Mouse (Mus musculus) liver, embryonic 15.5 days (tissue): Measurements from ENCODE around the gene S1pr2. TPM values are rescaled to one million over a fixed set of nuclear protein-coding genes. Genes with fewer than 3 reads are reported as not detected.
A peak's percentile ranks its signal among the peaks of the same experiment; 100 is the strongest.

Experiments used
- ATAC-seq: fragments of 200-750 bp; cut with Nextera tagmentation; 2 replicates; pipeline ENCODE4 v1.8.0; 2017; ENCODE audit warnings: moderate number of reproducible peaks, mild to moderate bottlenecking, moderate library complexity; ENCODE audit not compliant: insufficient read depth
- H3K27ac ChIP-seq: fragments of 300-500 bp; sonication (generic); replicated peaks from 2 replicates; pipeline ENCODE4 v1.5.1; 2015; ENCODE audit warnings: mild to moderate bottlenecking, inconsistent platforms
- H3K27me3 ChIP-seq: fragments of 300-500 bp; sonication (generic); 2 replicates; pipeline ENCODE4 v1.6.1; 2015; ENCODE audit warnings: mild to moderate bottlenecking, inconsistent platforms
- H3K36me3 ChIP-seq: fragments of 300-500 bp; sonication (generic); replicated peaks from 2 replicates; pipeline ENCODE4 v1.6.1; 2015; ENCODE audit warnings: moderate library complexity, mild to moderate bottlenecking, inconsistent platforms
- H3K4me1 ChIP-seq: fragments of 300-500 bp; sonication (generic); replicated peaks from 2 replicates; pipeline ENCODE4 v1.6.1; 2015; ENCODE audit warnings: inconsistent platforms
- H3K4me2 ChIP-seq: fragments of 300-500 bp; sonication (generic); 2 replicates; pipeline ENCODE4 v1.6.1; 2015; ENCODE audit warnings: moderate library complexity, mild to moderate bottlenecking, inconsistent platforms
- H3K4me3 ChIP-seq: fragments of 300-500 bp; sonication (generic); replicated peaks from 2 replicates; pipeline ENCODE4 v1.5.1; 2015; ENCODE audit warnings: mild to moderate bottlenecking, inconsistent platforms
- H3K9ac ChIP-seq: fragments of 300-500 bp; sonication (generic); 2 replicates; pipeline ENCODE4 v1.6.1; 2015; ENCODE audit warnings: moderate library complexity, mild to moderate bottlenecking, inconsistent platforms
- H3K9me3 ChIP-seq: fragments of 300-500 bp; sonication (generic); replicated peaks from 2 replicates; pipeline ENCODE4 v1.6.1; 2016; ENCODE audit warnings: inconsistent platforms
- WGBS: fragments of 180-500 bp; shearing (Covaris S2); methylation state at CpG from one replicate; pipeline ENCODE4 v1.1.7; 2015; ENCODE audit warnings: mixed read lengths; ENCODE audit not compliant: insufficient replicate concordance; 5-methylcytosine and 5-hydroxymethylcytosine counted together
- polyA plus RNA-seq: library from polyadenylated mRNA; unstranded; fragments of >200 nt; fragmentation: Nextera tagmentation; extraction: Ambion mirVana; gene quantifications from 2 replicates; pipeline ENCODE4 v1.2.1, GENCODE M21; 2015

S1pr2 gene
- polyA plus RNA-seq, 1 experiment from 2014 or later = 4.2 TPM

DNA sequence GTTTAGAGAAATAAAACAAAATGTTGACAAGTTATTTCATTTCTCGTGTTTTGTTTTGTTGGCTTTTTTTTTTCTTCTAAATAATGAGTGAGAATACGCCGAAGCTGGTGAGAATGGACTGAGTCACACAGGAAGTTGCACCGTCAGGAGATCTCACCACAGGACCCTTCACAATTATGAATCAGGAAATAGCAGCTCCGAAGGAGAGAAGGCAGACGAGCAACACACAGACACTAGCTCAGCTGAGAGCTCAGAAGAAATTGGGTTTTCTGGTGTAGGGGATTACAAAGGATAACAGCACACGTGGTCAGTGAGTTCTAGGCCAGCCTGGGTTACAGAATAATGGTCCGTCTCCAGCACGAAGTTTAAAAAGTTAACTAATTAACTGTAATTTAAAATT lies 15.0 kb downstream of the S1pr2 start:
- Histone ChIP-seq H3K27me3 (no peaks in the 10 kb centered on the region), H3K4me1 (peaks cover 22% of the 10 kb centered on the region), H3K9me3 (no peaks in the 10 kb centered on the region), H3K4me2 (no peak overlapping the region), H3K9ac (no peak overlapping the region), H3K4me3 (no peak overlapping the region), H3K27ac (no peak overlapping the region), H3K36me3 (0 out of 2 replicates have a peak, but pooled peaks cover 2% of the 10 kb centered on the region)
- ATAC-seq = no peak
- WGBS = 29% methylated on average over 9 of the region's 9 CpGs

GRCm38 (mm10) chr9:20959430-20959938 lies 17.1 kb downstream of the S1pr2 start, which contains the start of gene Dnmt1:
Dnmt1 (minus strand) TSS chr9:20959888.
- H3K4me1 ChIP-seq = 0 out of 2 replicates have a peak, but pooled peaks cover 4% of the 10 kb centered on the region
- no peaks in the 10 kb centered on the region for H3K27me3 ChIP-seq
- WGBS = 79% methylated on average over 2 of the region's 2 CpGs
- H3K36me3 ChIP-seq = no peaks in the 10 kb centered on the region
- no peak for ATAC-seq
- H3K4me3 ChIP-seq = no peak within 1 kb of the TSS
- H3K9me3 ChIP-seq = no peaks in the 10 kb centered on the region
- no peak within 1 kb of the TSS for H3K9ac ChIP-seq
- no peak within 1 kb of the TSS for H3K27ac ChIP-seq
- no peak within 1 kb of the TSS for H3K4me2 ChIP-seq

- 55% methylated on average over 3 of the region's 3 CpGs for WGBS
- ATAC-seq = no peak
- no peaks in the 10 kb centered on the region for H3K36me3 ChIP-seq
- no peak overlapping the region for H3K27ac ChIP-seq
- peaks cover 8% of the 10 kb centered on the region for H3K4me1 ChIP-seq
- no peaks in the 10 kb centered on the region for H3K27me3 ChIP-seq
- H3K9ac ChIP-seq = no peak overlapping the region
- no peaks in the 10 kb centered on the region for H3K9me3 ChIP-seq
- no peak overlapping the region for H3K4me3 ChIP-seq
- H3K4me2 ChIP-seq = no peak overlapping the region
Measured at GRCm38 (mm10) chr9:20956989-20957388, 19.6 kb downstream of the S1pr2 start.

GRCm38 (mm10) chr9:20952520-20953227 lies 23.9 kb downstream of the S1pr2 start:
- ATAC-seq = peak; percentile 93
- H3K4me1 ChIP-seq = peaks cover 50% of the 10 kb centered on the region
- H3K36me3 ChIP-seq = peaks cover 25% of the 10 kb centered on the region
- H3K4me3 ChIP-seq = peak overlapping the region; percentile 92
- peak overlapping the region; percentile 92 for H3K27ac ChIP-seq
- under 1% methylated on average over 51 of the region's 51 CpGs for whole genome bisulfite sequencing
- H3K27me3 ChIP-seq = no peaks in the 10 kb centered on the region
- peak overlapping the region; percentile 83 for H3K4me2 ChIP-seq
- H3K9me3 ChIP-seq = no peaks in the 10 kb centered on the region
- peak overlapping the region; percentile 90 for H3K9ac ChIP-seq

DNA sequence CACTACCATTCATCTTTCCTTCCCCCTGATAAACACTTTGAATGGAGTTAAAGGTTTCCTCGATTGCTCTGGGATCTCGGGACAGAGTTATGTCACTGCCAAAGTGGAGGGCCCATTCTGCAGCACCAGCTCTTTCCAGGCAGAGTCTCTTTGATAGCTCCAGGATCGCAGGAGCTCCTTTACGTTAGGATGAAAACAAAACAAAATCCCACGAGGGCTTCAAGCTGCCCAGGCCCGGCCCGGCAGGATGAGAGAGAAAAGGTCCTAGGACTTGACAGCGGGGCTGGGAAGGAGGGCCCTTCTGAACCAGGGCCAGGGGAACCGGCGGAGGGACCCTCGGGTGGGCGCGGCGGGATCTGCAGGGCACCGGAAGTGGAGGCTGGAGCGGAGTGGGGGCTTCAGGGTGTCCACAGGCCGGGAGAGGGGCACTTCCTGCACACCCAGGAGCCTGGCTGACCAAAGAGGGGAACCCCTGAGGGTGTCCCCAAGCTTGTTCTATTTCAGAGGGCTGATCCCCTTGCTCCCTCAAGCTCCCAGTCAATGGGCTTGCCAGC lies 24.5 kb downstream of the S1pr2 start:
- Histone ChIP-seq H3K36me3 (peaks cover 32% of the 10 kb centered on the region), H3K27ac (peak overlapping the region; percentile 92), H3K27me3 (no peaks in the 10 kb centered on the region), H3K4me3 (peak overlapping the region; percentile 92), H3K9me3 (no peaks in the 10 kb centered on the region), H3K4me1 (peaks cover 56% of the 10 kb centered on the region), H3K9ac (peak overlapping the region; percentile 90), H3K4me2 (peak overlapping the region; percentile 83)
- ATAC-seq = no peak; the same call in 1 of the 2 replicates
- under 1% methylated on average over 17 of the region's 17 CpGs for WGBS

DNA sequence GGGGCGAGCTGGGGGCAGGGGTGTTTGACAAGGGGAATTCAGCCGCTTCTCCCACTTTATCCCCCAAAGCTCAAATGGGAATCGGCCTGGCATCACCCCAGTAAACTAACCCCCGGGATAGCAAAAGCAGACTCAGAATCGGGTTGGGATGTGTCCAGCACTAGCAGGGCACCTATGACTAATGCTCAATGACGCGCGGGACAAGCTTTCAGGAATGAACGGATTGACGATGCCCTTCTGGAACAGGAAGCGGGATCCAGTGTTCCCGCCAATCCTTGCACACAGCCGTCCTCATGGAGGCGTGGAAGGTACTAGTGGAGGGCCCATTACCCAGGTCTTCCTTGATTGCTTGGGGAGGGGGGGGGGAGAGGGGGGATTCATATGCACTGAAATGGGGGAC lies 25.1 kb downstream of the S1pr2 start:
- ATAC-seq = no peak
- peak overlapping the region; percentile 92 for H3K4me3 ChIP-seq
- peak overlapping the region; percentile 90 for H3K9ac ChIP-seq
- H3K9me3 ChIP-seq = no peaks in the 10 kb centered on the region
- WGBS = 12% methylated on average over 14 of the region's 14 CpGs
- peak overlapping the region; percentile 83 for H3K4me2 ChIP-seq
- no peaks in the 10 kb centered on the region for H3K27me3 ChIP-seq
- peaks cover 62% of the 10 kb centered on the region for H3K4me1 ChIP-seq
- peak overlapping the region; percentile 92 for H3K27ac ChIP-seq
- H3K36me3 ChIP-seq = peaks cover 38% of the 10 kb centered on the region

DNA sequence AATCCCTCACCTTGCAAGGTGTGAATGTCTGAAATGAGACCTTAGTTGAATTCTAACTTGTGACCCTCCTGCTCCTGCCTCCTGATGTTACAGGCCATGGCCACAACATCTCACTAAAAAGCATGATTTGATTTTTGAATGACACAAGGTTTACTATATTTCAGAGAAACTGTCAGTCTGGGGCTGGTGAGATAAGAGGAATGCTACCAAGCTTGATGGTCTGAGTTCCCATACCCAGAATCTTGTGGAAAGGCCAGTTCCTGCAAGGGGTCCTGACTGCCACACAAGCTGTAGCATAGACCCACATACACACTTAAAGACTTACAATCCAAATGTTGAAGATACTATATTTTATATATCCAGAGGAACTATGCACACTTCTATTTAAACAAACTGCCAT lies 26.2 kb downstream of the S1pr2 start:
- Histone ChIP-seq H3K4me1 (peaks cover 72% of the 10 kb centered on the region), H3K27ac (peak overlapping the region; percentile 59; the same call in 1 of the 2 replicates), H3K4me3 (peak overlapping the region; percentile 92), H3K27me3 (no peaks in the 10 kb centered on the region), H3K9me3 (no peaks in the 10 kb centered on the region), H3K36me3 (peaks cover 39% of the 10 kb centered on the region), H3K4me2 (peak overlapping the region; percentile 83), H3K9ac (peak overlapping the region; percentile 90; the same call in 1 of the 2 replicates)
- ATAC-seq = no peak

GRCm38 (mm10) chr9:20946066-20946880 lies 30.3 kb downstream of the S1pr2 start:
- no peaks in the 10 kb centered on the region for H3K9me3 ChIP-seq
- 59% methylated on average over 16 of the region's 16 CpGs for WGBS
- H3K4me3 ChIP-seq = no peak overlapping the region
- H3K27me3 ChIP-seq = no peaks in the 10 kb centered on the region
- ATAC-seq = no peak
- H3K4me2 ChIP-seq = no peak overlapping the region
- H3K4me1 ChIP-seq = peaks cover 67% of the 10 kb centered on the region
- no peak overlapping the region for H3K27ac ChIP-seq
- H3K36me3 ChIP-seq = peaks cover 79% of the 10 kb centered on the region
- H3K9ac ChIP-seq = no peak overlapping the region

DNA sequence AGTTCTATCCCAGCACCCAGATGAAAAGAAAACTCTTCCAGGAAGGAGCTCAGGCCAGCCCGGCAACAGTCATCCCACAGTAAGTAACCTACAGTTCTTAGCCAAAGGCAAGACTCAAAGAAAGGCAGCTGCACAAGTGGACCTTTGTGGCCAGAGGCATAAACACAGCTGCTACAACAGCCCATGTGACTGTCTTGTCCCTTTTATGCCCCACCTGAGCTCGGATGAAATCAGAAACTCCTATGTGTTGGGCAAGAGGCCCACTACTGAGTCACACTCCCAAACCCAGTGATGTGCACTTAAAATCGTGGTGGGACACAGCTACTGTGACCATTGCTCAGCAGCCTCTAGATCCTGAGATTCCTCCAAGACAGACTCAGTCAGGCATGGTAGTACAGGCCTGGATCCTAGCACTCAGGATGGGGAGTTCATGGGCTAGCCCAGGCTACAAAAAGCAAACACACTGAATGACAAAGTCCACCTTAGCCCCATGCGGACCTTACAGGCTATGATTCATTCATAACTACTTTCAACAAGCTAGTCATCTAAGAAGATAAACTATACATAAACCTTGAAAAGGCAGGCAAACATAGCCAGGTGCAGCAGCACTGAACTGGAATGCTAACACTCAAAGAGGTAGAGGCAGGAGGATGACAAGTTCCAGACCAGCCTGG lies 31.7 kb downstream of the S1pr2 start:
- Histone ChIP-seq H3K27me3 (no peaks in the 10 kb centered on the region), H3K4me3 (no peak overlapping the region), H3K4me1 (peaks cover 53% of the 10 kb centered on the region), H3K27ac (no peak overlapping the region), H3K36me3 (peaks cover 82% of the 10 kb centered on the region), H3K4me2 (no peak overlapping the region), H3K9ac (no peak overlapping the region), H3K9me3 (no peaks in the 10 kb centered on the region)
- WGBS = 68% methylated on average over 4 of the region's 4 CpGs
- ATAC-seq = no peak

DNA sequence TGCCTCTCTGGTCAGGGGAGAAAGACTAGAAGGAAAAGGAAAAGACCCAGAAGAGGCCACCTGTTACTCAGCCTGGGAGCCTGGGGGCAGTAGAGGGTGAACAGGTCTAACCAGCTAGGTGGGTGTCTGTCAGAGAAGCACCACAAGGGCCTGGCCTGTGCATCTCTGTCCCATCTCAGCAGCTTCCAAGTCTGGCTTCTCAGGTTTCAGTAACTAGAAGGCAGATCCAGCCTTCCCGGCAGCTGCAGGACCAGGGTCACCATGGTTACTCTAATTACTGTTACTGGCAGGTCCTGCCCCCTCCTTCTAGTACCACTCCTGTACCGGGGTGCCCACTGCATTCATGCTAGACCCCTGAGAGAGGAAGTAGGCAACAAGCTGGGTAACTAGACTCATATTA lies 32.7 kb downstream of the S1pr2 start:
- H3K9ac ChIP-seq = 0 out of 2 replicates have a peak overlapping the region, but pooled peaks have one; percentile 6
- no peak overlapping the region for H3K27ac ChIP-seq
- no peaks in the 10 kb centered on the region for H3K27me3 ChIP-seq
- no peak overlapping the region for H3K4me2 ChIP-seq
- H3K9me3 ChIP-seq = no peaks in the 10 kb centered on the region
- 61% methylated on average over 2 of the region's 2 CpGs for WGBS
- no peak for ATAC-seq
- peaks cover 44% of the 10 kb centered on the region for H3K4me1 ChIP-seq
- H3K36me3 ChIP-seq = peaks cover 84% of the 10 kb centered on the region
- H3K4me3 ChIP-seq = no peak overlapping the region
